Mouse (Mus musculus): ENCODE measurements around the gene Tas1r1.

Gene Tas1r1

DNA sequence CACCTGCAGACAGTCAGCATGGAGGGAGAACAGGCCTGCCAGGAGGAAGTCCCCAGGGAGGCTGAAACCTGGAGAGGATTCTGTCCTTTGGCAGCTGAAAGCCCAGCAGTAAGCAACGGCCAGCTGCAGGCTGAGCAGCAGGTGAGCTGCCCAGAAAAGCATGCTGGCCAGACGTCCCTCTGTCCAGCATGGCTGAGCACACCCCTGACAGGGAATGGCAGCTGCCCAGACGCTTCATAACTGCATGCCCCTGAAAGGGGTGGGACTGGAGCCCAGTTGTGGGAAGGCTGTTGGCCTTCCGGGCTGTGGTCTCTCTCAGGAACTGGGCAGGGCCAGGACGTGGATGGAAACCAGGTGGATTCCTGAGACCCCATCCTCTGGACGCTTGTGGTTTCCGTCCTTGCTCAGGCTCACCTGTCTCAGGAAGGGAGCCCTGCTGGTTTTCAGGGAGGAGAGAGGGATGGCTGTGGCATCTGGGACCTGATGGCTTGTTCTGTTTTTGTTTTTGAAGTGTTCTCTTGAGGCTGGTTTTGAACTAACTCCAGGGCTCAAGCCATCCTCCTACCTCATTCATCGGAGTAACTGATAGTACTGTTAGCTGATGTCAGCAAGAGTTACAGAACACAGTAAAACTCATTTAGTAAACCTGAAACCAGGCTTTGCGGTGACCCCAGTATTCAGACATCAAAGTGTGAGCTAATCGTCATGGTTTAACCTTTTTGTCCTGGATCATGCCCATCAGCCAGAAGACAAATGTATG, at the start of gene Tas1r1:
Gene Tas1r1, minus strand, starts transcription at position 344 of the 760 bp plus-strand sequence.
- DNase-seq (ENCODE audit: low spot score in 2 of 2): no peak

- DNase-seq (ENCODE audit: low spot score in 2 of 2): no peak
Observed at GRCm38 (mm10) chr4:152088133-152088532, 49.8 kb upstream of the Tas1r1 start.

GRCm38 (mm10) chr4:152087211-152088081, 49.1 kb upstream of the Tas1r1 start:
- no peak for DNase-seq (ENCODE audit: low spot score in 2 of 2)

DNA sequence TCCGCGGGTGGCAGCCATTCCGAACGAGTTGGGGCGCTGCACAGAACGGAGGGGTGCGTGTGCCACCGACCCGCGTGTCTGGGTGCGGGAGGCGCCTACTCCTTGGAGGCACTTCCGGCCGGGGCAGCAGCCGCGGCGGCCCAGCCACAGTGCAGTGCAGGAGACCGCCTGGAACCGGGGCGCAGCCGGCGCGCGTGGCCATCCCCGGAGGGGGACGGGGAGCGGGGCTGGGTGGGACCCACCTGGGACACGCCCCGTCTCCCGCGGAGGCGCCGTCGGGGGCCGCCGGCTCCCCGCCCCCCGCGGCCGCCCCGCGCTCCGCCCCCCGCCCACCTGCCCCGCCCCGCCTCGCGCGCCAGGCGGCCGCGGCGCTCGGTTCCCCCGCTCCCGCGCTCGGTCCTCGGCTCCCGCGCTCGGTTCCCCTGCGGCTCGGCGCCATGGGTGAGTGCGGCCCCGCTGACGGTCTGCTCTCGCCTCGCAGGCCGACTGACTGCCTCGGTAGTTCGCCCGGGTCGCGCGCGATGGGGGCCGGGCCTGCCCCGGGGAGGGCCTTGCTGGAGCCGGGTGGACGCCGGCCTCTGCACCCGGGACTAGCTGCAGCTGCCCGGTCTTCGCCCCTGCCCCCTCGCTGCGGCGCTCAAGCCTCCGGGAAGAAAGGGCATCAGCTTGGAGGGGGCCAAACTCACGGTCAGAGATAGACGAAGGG, 48.3 kb upstream of the Tas1r1 start:
- no peak for DNase-seq (ENCODE audit: low spot score in 2 of 2)

DNA sequence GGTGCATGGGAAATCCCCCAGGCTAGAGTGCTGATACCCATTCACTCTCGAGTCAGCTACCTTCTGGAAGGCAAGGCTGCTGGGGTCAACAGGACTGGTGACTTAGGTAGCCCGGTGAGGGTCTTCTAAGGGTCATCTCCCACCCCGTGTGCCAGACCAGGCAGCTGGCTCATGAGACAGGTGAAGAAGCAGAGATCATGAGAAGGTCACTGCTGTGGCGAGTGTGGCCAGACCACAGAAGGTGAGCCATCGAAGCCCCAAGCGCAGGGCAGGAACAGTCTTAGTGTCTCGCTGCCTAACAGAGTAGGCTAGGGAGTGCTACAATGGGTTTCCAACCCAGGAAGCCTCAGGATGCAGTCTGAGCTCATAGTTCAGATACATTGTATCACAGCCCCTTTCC, 46.2 kb upstream of the Tas1r1 start:
- DNase-seq (ENCODE audit: low spot score in 2 of 2): no peak

GRCm38 (mm10) chr4:152083611-152084220, 45.3 kb upstream of the Tas1r1 start:
- no peak for DNase-seq (ENCODE audit: low spot score in 2 of 2)

GRCm38 (mm10) chr4:152079931-152080330, 41.6 kb upstream of the Tas1r1 start:
- no peak for DNase-seq (ENCODE audit: low spot score in 2 of 2)

DNA sequence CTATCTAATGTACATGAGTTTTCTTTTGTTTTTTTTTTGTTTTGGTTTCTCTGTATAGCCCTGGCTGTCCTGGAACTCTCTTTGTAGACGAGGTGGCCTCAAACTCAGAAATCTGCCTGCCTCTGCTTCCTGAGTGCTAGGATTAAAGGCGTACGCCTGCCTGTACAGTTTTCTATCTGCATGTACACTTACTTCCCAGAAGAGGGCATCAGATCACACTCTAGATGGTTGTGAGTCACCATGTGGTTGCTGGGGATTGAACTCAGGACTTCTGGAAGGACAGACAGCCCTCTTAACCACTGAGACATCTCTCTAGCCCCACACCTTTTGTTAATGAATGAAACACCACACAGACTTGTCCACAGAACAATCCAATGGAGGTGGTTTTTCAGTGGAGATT, 40.9 kb upstream of the Tas1r1 start:
- DNase-seq (ENCODE audit: low spot score in 2 of 2): no peak

- DNase-seq (ENCODE audit: low spot score in 2 of 2): no peak
Observed at GRCm38 (mm10) chr4:152078105-152078530, 39.8 kb upstream of the Tas1r1 start.

- DNase-seq (ENCODE audit: low spot score in 2 of 2): no peak
Observed at GRCm38 (mm10) chr4:152077191-152077590, 38.8 kb upstream of the Tas1r1 start.

DNA sequence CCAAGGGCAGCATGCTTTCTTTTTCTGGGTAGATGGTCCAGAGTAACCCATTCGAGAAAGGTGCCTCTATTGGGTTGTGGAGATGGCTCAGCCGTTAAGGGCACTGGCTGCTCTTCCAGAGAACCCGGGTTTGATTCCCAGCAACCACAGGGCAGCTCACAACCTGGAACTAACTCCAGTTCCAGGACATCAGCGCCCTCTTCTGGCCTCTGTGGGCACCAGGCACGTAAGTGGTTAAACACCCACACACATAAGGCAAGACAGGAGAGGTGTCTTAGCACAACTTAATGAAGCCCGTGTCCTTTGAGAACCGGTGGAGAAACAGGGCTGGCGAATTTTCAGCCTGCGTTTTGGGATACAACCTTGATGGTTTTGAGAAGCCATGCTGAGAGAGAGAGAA, 36.2 kb upstream of the Tas1r1 start:
- no peak for DNase-seq (ENCODE audit: low spot score in 2 of 2)

DNA sequence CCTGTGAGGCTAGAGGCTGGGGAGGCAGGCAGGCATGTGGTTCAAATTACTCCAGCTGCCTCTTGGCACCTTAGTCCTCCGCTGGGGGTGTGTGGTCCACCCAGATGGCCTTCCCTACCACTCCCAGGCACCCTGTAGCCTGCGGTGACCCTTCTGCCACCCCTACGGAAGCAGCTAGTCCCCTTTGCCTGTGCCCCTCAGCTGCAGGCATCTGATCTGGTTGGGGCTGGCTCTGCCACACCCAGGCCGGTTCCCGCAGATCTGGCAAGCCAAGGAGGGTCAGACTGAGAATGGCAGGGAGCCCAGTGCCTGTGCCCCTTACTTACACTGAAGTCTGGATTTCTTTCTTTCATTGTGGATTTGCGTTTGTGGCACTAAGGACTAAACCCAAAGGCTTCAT, 35.3 kb upstream of the Tas1r1 start:
- no peak for DNase-seq (ENCODE audit: low spot score in 2 of 2)

DNA sequence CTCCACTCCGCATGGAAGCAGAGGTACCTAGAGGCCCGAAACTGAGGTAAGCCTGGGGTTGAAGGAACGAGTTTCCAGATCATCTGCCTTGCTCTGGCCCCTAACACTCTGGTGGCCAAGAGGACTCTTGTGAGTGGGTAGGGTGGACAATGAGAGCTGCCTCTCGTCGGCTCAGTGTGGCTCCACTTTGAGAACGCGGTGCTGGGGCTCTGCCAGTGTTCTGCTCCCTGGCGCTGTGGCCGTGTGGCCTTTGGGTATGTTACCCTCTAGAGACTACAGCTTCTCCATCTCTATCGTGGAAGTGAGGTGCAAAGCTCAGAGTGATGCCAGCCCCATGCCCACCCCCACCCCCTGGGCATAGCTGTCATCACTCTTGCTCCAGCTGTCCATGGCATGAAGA, 34.3 kb upstream of the Tas1r1 start:
- DNase-seq (ENCODE audit: low spot score in 2 of 2): no peak

DNA sequence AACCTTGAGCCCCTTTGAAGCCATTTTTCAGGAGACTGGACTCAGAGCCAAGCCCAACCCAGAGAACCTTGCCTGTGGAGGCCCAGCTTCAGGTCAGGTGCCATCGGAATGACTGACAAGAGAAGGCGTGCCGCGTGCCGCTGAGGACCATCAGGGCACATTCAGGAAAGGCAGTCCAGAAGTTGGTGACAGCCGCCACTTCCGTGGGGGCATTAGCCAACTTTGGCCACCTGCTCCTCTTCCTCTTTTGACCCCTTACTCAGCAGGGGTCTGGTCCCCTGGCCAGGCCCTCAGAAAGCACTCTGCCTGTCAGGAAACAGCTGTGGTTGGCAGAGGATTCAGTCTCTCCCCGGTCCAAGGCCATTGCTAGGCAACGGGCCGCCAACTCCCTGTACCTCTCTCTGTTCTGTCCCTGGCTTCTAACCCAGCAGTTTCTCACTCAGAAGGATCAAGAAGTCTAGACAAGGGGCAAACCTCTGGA, 33.8 kb upstream of the Tas1r1 start, which contains the start of gene Plekhg5:
Gene Plekhg5, plus strand, starts transcription at position 378 of the 481 bp plus-strand sequence.
- DNase-seq (ENCODE audit: low spot score in 2 of 2): no peak

DNA sequence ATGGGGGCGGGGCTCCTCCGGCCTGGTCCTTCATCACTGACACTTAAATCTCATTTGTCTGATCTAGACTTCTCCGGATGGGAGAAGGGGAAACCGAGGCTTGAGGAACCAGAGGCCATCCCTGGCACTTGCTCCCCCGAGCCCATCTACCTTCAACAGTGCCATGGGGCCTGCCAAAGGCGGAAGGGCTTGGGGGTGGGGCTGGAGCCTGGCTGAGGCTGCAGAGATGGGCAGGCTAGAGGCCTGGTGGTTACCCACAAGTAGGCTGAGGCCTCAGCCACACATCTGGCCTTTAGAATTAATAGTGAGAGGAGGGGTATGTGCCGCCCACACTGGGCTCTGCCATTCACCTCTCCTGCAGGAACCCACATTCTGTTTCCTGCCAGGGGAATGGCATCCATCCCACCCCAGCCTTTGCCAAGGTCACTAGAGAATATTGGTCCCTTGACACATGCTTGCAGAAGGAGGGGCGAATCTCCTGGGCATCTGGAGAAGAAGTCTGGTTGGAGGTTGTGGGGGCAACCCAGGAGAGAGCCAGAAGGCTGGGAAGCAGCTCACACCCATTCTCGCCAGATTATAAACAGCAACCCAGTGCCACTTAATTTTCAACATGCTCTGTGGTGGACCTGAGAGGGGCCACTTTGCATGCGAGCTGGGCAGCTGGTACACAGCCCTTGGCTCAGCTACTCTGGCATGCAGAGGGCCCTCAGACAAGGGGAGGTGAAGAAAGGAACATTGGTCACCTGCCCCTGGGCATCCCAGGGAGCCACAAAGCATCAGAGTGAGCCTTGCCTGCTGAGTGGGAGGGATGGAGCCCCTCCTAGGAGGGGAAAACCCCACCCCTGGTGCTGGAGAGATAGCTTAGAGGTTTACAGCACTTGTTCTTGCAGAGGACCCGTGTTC, 32.4 kb upstream of the Tas1r1 start:
- no peak for DNase-seq (ENCODE audit: low spot score in 2 of 2)

GRCm38 (mm10) chr4:152069245-152069644, 30.9 kb upstream of the Tas1r1 start:
- DNase-seq (ENCODE audit: low spot score in 2 of 2): no peak

DNA sequence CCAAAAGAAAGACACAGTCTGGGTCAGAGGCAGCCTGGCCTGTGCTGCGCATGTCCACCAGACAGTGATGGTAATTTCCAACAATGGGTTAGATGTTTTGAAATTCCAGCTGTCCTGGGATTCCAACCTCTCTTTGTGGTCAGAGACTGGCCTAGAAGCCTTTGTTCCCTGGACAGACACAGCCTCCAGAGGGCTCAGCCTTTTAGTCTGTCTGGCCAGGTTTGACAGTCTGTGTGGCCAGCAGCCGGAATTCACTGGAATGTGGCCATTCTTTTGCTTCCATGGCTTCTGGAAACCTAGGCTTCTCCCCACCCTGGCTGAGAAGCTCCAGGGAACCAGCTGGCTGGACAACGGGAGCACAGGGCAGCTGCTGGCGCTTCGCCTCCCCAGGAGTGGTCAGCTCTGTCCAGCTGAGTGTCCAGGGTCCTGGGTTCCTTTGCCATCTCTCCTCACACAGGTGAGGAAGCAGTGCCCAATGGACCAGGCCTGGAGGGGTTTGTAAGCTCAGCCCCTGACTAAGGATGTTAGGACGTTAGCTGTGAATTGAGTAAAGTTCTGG, 29.9 kb upstream of the Tas1r1 start:
- no peak for DNase-seq (ENCODE audit: low spot score in 2 of 2)

DNA sequence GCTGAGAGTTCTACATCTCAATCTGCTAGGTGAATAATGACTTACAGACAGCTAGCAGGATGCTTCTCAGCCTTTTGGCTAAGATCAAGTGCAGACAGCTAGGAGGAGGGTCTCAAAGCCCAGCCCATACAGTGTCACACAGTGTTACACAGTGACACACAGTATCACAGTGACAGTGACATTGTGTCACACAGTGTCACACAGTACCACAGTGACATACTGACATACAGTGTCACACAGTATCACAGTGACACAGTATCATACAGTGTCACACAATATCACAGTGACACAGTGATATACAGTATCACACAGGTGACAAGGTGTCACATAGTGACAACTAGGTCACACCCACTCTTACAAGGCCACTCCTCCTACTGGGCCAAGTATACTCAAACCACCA, 28.9 kb upstream of the Tas1r1 start:
- DNase-seq (ENCODE audit: low spot score in 2 of 2): no peak

DNA sequence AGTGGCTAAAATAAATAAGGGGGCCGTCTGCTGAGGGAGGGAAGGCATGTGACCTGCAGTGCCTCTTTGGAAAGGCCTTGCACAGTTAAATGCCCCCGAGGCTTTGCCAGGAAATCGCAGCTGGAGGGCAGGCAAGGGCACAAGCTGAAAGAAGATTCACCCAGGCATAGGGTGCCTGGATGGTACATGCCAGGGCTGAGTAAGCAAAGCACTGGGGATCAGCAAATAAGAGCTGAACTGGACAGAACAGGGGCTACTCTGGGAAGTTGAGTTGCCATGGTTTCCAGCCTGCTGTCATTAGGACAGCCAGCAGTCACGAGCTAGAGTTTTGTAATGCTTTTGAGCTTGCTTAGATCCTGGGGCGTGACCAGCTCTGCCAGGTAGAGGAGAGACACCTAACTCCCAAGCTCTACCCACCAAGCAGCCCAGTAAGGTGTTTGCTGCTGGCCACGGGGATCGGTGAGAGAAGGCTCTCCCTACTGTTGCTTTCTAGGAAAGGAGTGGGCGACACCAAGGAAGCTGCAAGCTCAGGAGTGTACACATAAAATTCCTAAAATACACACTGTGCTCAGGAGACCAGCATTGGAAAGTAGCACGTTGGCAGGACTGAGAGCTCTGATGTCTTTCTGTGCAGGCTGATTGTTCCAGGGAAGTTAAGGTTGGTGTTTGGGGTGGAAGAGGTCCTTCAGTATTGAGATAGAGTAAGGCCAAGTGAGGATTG, 24.2 kb upstream of the Tas1r1 start:
- no peak for DNase-seq (ENCODE audit: low spot score in 2 of 2)

- DNase-seq (ENCODE audit: low spot score in 2 of 2): no peak
Observed at GRCm38 (mm10) chr4:152044609-152045008, 6.2 kb upstream of the Tas1r1 start.
